Mouse (Mus musculus) forebrain, embryonic 16.5 days (tissue): Measurements from ENCODE around the gene Syncrip. TPM values are rescaled to one million over a fixed set of nuclear protein-coding genes. Genes with fewer than 3 reads are reported as not detected.
"Not testable (repeated sequence)": the region's sequence is repeated elsewhere in the genome, so short reads cannot be mapped to it uniquely, and the experiment has no call there.

ENCODE experiments used
- ATAC-seq: fragments of 200-750 bp; cut with Nextera tagmentation; 2 replicates; pipeline ENCODE4 v1.8.0; 2017; ENCODE audit warnings: mild to moderate bottlenecking, moderate library complexity
- H3K27ac ChIP-seq: fragments of 300-500 bp; sonication (generic); 2 replicates; pipeline ENCODE4 v1.5.1; 2014; ENCODE audit warnings: low read length, control low read depth
- H3K27me3 ChIP-seq: fragments of 300-500 bp; sonication (generic); replicated peaks from 2 replicates; pipeline ENCODE4 v1.6.1; 2014; ENCODE audit warnings: low read length; ENCODE audit not compliant: control insufficient read depth, insufficient read depth
- H3K36me3 ChIP-seq: fragments of 300-500 bp; sonication (generic); 2 replicates; pipeline ENCODE4 v1.6.1; 2014; ENCODE audit not compliant: control insufficient read depth, insufficient read depth
- H3K4me1 ChIP-seq: fragments of 300-500 bp; sonication (generic); replicated peaks from 2 replicates; pipeline ENCODE4 v1.6.1; 2014; ENCODE audit warnings: low read length; ENCODE audit not compliant: control insufficient read depth, insufficient read depth
- H3K4me2 ChIP-seq: fragments of 300-500 bp; sonication (generic); 2 replicates; pipeline ENCODE4 v1.6.1; 2014; ENCODE audit warnings: mild to moderate bottlenecking, low read length, control low read depth
- H3K4me3 ChIP-seq: fragments of 300-500 bp; sonication (generic); replicated peaks from 2 replicates; pipeline ENCODE4 v1.5.1; 2014; ENCODE audit warnings: mild to moderate bottlenecking, low read length, control low read depth
- H3K9ac ChIP-seq: fragments of 300-500 bp; sonication (generic); replicated peaks from 2 replicates; pipeline ENCODE4 v1.6.1; 2014; ENCODE audit warnings: low read depth, low read length, control low read depth
- H3K9me3 ChIP-seq: fragments of 300-500 bp; sonication (generic); 2 replicates; pipeline ENCODE4 v1.6.1; 2016; ENCODE audit warnings: low read length; ENCODE audit not compliant: control insufficient read depth
- WGBS: fragments of 180-500 bp; shearing (Covaris S2); extraction: QIAGEN DNeasy Blood & Tissue Kit; methylation state at CpG from one replicate; pipeline ENCODE4 v1.1.7; 2014; 5-methylcytosine and 5-hydroxymethylcytosine counted together
- polyA plus RNA-seq: library from polyadenylated mRNA; unstranded; fragments of >200 nt; fragmentation: Nextera tagmentation; extraction: Ambion mirVana; gene quantifications from 2 replicates; pipeline ENCODE4 v1.2.1, GENCODE M21; 2015

Gene Syncrip
- polyA plus RNA-seq: 122 and 136 TPM in 2 replicates

DNA sequence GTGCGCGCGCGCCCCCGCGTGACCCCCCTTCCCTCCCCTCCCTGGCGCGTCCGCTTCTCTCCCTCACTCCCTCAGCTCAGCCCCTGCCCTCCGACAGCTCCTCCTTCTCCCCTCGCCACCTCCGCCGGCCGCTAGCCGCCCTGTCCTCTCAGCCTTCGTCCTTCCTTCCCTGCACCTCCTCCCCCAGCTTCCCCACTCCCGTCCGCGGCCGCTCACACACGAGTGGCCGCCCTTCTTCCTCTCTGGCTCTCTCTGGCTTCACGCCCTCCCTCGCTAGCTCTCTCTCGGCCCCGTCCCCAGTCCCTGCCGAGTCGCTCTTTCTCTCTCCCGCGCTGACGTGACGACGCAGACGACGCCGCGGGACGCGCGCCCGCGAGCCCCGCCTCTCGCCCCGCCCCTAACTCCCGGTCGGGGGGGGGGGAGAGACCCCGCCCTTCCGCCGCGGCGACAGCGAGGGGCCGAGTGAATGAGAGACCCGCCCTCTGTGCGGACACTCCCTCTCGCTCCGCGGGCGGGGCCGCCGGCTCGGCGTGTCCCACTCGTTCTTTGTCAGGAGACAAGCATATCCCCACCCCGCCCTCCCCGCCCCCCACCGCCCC, at the start of gene Syncrip:
Gene Syncrip, minus strand, starts transcription at position 345 of the 599 bp plus-strand sequence.
- peak within 1 kb of the TSS; percentile 98 for H3K9ac ChIP-seq
- peak within 1 kb of the TSS; percentile 76 for H3K4me2 ChIP-seq
- H3K36me3 ChIP-seq, H3K9me3 ChIP-seq, H3K27me3 ChIP-seq: not testable (repeated sequence)
- WGBS: under 1% methylated on average over 26 of the region's 68 CpGs
- H3K4me3 ChIP-seq: peak within 1 kb of the TSS; percentile 94
- H3K27ac ChIP-seq: peak within 1 kb of the TSS; percentile 100
- H3K4me1 ChIP-seq: peaks cover 12% of the 10 kb centered on the region
- ATAC-seq: peak; percentile 92

DNA sequence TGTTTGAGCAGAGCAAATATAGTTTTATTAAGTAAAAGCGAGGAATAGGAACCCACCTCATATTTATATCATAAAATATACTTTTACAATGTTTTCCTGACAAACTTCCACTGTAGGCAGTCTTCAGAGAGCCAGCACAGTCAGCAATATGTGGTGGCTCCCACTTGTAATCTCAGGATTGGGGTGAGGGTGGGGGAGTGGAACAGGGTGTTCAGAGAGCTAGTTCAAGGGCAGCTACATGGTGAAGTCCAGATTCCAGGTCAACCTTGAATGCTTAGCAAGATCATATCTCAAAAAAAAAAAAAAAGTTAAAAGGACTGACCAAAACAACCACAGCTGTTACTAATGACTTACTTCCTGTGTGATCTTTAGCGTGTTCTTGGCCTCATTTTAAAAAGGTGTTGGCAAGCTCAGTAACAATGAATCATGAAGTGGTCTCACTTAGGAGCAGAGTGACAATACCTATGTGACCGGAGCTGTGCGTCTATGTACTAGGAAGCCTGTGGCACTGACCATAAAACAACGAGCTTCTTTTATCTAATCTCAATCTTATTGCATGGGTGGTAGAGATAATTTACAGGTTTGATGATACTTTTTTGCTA, 47.7 kb upstream of the Syncrip start:
- Histone ChIP-seq H3K36me3 (no peaks in the 10 kb centered on the region), H3K4me3 (no peak overlapping the region), H3K27ac (no peak overlapping the region), H3K9me3 (no peaks in the 10 kb centered on the region), H3K4me2 (no peak overlapping the region), H3K4me1 (no peaks in the 10 kb centered on the region), H3K9ac (no peak overlapping the region), H3K27me3 (no peaks in the 10 kb centered on the region)
- no peak for ATAC-seq
- WGBS: 86% methylated on average over 5 of the region's 5 CpGs

DNA sequence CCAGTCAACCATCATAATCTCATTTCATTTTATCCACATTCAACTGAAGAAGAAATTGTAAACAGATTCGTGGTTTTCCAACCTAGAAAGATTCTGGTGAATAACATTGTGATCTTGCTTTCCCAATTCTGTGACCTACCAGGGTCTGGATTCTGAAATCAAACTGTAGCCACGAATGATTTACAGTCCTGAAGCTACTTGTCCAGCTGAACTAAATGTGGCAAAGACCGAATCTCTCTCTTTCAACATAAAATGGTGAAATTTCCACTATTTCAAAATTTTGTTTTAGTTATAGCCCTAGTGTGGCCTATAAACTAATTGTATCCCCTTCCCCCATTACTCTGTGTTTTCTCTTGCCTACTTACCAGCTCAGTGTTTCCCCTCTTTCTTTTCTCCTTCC, 47.2 kb upstream of the Syncrip start:
- no peak for ATAC-seq
- Histone ChIP-seq H3K4me2 (no peak overlapping the region), H3K36me3 (no peaks in the 10 kb centered on the region), H3K9ac (no peak overlapping the region), H3K4me1 (no peaks in the 10 kb centered on the region), H3K9me3 (no peaks in the 10 kb centered on the region), H3K4me3 (no peak overlapping the region), H3K27ac (no peak overlapping the region), H3K27me3 (no peaks in the 10 kb centered on the region)
- WGBS: 90% methylated on average over 3 of the region's 3 CpGs

DNA sequence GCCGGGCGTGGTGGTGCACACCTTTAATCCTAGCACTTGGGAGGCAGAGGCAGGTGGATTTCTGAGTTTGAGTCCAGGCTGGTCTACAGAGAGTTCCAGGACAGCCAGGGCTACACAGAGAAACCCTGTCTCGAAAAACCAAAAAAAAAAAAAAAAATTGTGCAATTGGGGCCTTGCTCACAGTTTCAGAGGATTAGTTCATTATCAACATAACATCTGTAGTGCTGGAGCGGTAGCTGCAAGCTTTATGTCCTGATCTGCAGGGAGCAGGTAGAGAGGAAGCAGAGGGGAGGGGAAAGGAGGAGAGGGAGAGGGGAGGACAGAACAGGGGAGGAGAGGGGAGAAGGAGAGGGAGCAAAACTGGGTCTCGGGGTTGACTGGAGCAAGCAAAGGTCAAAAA, 46.4 kb upstream of the Syncrip start:
- Histone ChIP-seq H3K27ac (no peak overlapping the region), H3K9me3 (no peaks in the 10 kb centered on the region), H3K9ac (no peak overlapping the region), H3K27me3 (no peaks in the 10 kb centered on the region), H3K4me2 (no peak overlapping the region), H3K4me3 (no peak overlapping the region), H3K36me3 (no peaks in the 10 kb centered on the region), H3K4me1 (no peaks in the 10 kb centered on the region; the same call in 1 of the 2 replicates)
- ATAC-seq: no peak
- 76% methylated on average over 5 of the region's 5 CpGs for WGBS

DNA sequence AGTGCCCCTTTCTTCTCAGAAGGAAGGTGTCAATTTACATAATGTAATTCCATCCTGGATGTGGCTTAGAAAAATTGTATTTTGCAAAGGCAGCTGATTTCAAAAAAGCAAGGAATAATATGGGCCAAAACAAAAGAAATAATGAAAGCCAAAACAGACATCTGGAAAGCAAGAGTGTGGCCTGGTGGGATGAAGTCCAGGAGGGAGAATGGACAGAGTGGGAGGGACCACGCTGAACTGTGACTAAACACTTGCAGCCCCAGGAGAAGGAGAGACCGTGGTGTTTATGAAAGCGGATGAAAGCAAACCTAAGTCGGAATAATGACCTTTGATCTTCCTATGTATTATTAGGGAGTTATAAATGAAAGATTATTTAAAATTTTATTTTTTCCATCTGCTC, 45.6 kb upstream of the Syncrip start:
- Histone ChIP-seq H3K4me3 (no peak overlapping the region), H3K9me3 (no peaks in the 10 kb centered on the region), H3K27me3 (no peaks in the 10 kb centered on the region), H3K4me1 (peaks cover 3% of the 10 kb centered on the region), H3K27ac (no peak overlapping the region), H3K36me3 (no peaks in the 10 kb centered on the region), H3K4me2 (no peak overlapping the region), H3K9ac (no peak overlapping the region)
- 79% methylated on average over 4 of the region's 4 CpGs for WGBS
- no peak for ATAC-seq

DNA sequence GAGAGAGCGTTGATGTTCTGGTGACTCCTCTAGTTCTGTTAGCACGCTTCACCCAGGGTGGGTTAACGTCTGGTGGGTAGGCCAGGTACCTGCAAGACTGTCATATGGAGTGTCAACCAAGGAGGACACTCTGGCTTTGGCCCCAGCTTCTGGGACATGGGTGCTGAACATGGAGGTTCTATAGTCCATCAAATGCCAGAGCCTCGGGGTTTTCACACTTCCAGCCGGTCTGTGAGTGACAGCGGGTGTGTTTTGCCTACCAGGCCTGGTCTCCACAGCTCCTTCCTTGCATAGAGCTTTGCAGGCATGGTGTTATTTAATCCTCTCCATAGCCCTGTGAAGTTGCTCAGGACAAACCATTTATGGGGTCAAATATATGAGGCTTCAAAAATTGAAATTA, 43.0 kb upstream of the Syncrip start:
- WGBS: 93% methylated on average over 6 of the region's 6 CpGs
- no peak overlapping the region for H3K4me2 ChIP-seq
- H3K27me3 ChIP-seq: no peaks in the 10 kb centered on the region
- no peaks in the 10 kb centered on the region for H3K9me3 ChIP-seq
- no peak overlapping the region for H3K9ac ChIP-seq
- no peaks in the 10 kb centered on the region; the same call in 1 of the 2 replicates for H3K36me3 ChIP-seq
- H3K4me3 ChIP-seq: no peak overlapping the region
- no peak overlapping the region for H3K27ac ChIP-seq
- no peak for ATAC-seq
- peaks cover 11% of the 10 kb centered on the region for H3K4me1 ChIP-seq

DNA sequence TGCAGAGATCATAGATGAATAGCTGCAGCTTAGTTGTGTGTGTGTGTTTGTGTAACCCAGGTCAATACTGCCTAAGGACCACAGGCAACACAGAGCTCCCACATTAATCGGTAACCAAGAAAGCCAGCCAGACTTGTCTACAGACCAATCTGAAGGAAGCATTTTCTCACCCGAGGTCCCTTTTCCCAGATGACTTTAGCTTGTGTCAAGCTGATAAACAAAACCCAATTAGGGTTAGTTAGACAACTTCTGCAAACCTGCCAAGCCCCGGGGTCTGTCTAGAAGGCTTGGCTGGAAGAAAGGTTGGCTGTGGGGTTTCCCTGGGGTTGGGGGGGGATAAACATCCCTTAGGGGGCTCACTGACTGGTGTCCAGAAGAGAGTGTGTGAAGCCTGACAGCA, 42.4 kb upstream of the Syncrip start:
- Histone ChIP-seq H3K36me3 (no peaks in the 10 kb centered on the region; the same call in 1 of the 2 replicates), H3K27me3 (no peaks in the 10 kb centered on the region), H3K4me2 (no peak overlapping the region), H3K4me3 (no peak overlapping the region), H3K9me3 (no peaks in the 10 kb centered on the region), H3K27ac (no peak overlapping the region), H3K9ac (no peak overlapping the region), H3K4me1 (peaks cover 16% of the 10 kb centered on the region)
- whole genome bisulfite sequencing: 85% methylated on average over 3 of the region's 3 CpGs
- ATAC-seq: no peak

DNA sequence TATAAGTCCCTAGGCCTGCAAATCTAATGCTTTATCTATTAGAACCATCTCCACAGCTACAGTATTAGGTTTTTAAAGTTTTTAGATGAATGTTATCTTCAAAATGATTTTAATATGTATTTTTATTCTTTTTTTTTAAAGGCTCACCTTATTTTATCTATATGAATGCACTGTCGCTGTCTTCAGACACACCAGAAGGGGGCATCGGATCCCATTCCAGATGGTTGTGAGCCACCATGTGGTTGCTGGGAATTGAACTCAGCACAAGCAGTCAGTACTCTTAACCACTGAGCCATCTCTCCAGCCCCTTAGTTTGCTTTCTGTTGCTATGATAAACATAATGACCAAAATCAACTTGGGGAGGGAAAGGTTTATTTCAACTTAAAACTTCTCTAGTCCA, 42.0 kb upstream of the Syncrip start:
- Histone ChIP-seq H3K36me3 (no peaks in the 10 kb centered on the region; the same call in 1 of the 2 replicates), H3K9me3 (no peaks in the 10 kb centered on the region), H3K4me1 (peaks cover 19% of the 10 kb centered on the region), H3K27me3 (no peaks in the 10 kb centered on the region), H3K27ac (no peak overlapping the region), H3K9ac (no peak overlapping the region), H3K4me3 (no peak overlapping the region), H3K4me2 (no peak overlapping the region)
- ATAC-seq: no peak
- WGBS: 94% methylated on average over 2 of the region's 2 CpGs

DNA sequence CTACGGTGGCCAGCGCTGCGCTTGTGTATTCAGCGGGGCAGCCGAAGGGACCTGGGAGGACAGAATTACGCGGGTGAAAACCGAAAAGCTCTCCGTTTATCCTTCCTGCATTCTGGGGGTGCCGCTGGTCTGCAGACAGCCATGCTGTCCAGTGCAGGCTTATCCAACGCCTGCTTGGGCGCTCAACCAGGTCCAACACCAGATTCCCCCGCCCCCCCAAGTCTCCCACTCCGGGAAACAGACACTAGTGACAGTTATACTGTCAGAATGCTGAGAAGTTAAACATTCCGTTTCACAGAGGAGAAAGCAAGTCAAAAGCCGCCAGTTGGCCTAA, 40.9 kb upstream of the Syncrip start:
- Histone ChIP-seq H3K4me1 (peaks cover 22% of the 10 kb centered on the region), H3K27me3 (no peaks in the 10 kb centered on the region), H3K9me3 (no peaks in the 10 kb centered on the region), H3K36me3 (no peaks in the 10 kb centered on the region; the same call in 1 of the 2 replicates), H3K4me2 (peak overlapping the region; percentile 88), H3K27ac (peak overlapping the region; percentile 98), H3K9ac (peak overlapping the region; percentile 70), H3K4me3 (peak overlapping the region; percentile 94)
- no peak for ATAC-seq
- 2% methylated on average over 16 of the region's 16 CpGs for WGBS
